Mouse (Mus musculus) R1 (cell line): ENCODE measurements at regions not wholly inside any gene's neighbourhood (a gene's known extent, or its start where the extent isn't known, plus 50 kb on each side); places are given as distances from the start of the nearest gene placed in this dataset.

Experiments used
- DNase-seq: peaks from one replicate; pipeline ENCODE4 v3.0.0-alpha.2; 2018; ENCODE audit warnings: low read depth, low spot score

- DNase-seq: no peak
Measured at GRCm38 (mm10) chr12:78095916-78096315, 98.1 kb upstream of the Gm6657 start.

- DNase-seq: no peak
Measured at GRCm38 (mm10) chr12:78097119-78097518, 96.9 kb upstream of the Gm6657 start.

GRCm38 (mm10) chr12:78097692-78098091 is 96.3 kb upstream of the Gm6657 start:
- DNase-seq: no peak

- no peak for DNase-seq
Measured at GRCm38 (mm10) chr12:78098765-78099194, 95.3 kb upstream of the Gm6657 start.

GRCm38 (mm10) chr12:78099761-78100160 is 94.3 kb upstream of the Gm6657 start:
- peak; percentile 32 for DNase-seq

GRCm38 (mm10) chr12:78100756-78101155 is 93.3 kb upstream of the Gm6657 start:
- DNase-seq: no peak

- no peak for DNase-seq
Measured at GRCm38 (mm10) chr12:78109931-78110330, 84.1 kb upstream of the Gm6657 start.

GRCm38 (mm10) chr12:78118131-78118530 is 75.9 kb upstream of the Gm6657 start:
- DNase-seq: no peak

GRCm38 (mm10) chr12:78119246-78119645 is 74.8 kb upstream of the Gm6657 start:
- no peak for DNase-seq

GRCm38 (mm10) chr12:78119855-78120254 is 74.2 kb upstream of the Gm6657 start:
- no peak for DNase-seq

- DNase-seq: no peak
Measured at GRCm38 (mm10) chr12:78129130-78129845, 64.8 kb upstream of the Gm6657 start.

- DNase-seq: no peak
Measured at GRCm38 (mm10) chr12:78132016-78132797, 61.8 kb upstream of the Gm6657 start.

GRCm38 (mm10) chr12:78133341-78133740 is 60.7 kb upstream of the Gm6657 start:
- peak; percentile 3 for DNase-seq

- no peak for DNase-seq
Measured at GRCm38 (mm10) chr12:78133984-78134383, 60.1 kb upstream of the Gm6657 start.

GRCm38 (mm10) chr12:78137196-78137595 is 56.8 kb upstream of the Gm6657 start:
- DNase-seq: no peak

- DNase-seq: no peak
Measured at GRCm38 (mm10) chr12:78138467-78138866, 55.6 kb upstream of the Gm6657 start.
